Mouse (Mus musculus): ENCODE results near the gene Sh3bp1.
"Not testable (repeated sequence)": the region's sequence is repeated elsewhere in the genome, so short reads cannot be mapped to it uniquely, and the experiment has no call there.

Sh3bp1 gene

DNA sequence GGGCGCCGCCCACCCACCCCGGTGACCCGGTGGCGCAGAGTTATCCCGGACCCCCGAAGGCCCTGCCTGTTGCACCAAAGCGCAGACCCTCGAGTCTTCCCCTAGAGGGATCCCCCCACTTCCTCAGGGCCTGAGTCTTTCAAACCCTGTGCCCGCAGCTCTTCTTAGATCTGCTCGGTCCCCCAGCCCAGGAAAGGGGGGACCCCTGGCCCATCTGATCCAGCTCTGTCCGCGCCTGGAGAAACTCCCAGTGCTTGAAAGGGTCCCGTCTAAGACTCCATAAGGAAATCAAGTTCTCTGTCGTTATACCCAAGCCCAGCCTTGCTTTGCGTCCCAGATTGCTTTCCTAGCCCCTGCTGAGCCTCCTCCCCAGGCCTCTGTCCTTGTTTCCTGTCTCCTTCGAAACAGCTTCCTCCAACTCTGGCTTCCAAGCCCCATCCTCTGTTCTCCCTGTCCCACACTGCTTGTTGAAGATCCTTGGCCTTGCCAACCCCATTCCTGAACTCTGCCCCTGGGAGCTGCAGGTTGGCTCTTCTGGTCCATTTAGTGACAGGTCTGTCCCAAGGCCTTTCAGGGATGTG is 21.7 kb upstream of the Sh3bp1 start:
- peak; percentile 40 for DNase-seq

DNA sequence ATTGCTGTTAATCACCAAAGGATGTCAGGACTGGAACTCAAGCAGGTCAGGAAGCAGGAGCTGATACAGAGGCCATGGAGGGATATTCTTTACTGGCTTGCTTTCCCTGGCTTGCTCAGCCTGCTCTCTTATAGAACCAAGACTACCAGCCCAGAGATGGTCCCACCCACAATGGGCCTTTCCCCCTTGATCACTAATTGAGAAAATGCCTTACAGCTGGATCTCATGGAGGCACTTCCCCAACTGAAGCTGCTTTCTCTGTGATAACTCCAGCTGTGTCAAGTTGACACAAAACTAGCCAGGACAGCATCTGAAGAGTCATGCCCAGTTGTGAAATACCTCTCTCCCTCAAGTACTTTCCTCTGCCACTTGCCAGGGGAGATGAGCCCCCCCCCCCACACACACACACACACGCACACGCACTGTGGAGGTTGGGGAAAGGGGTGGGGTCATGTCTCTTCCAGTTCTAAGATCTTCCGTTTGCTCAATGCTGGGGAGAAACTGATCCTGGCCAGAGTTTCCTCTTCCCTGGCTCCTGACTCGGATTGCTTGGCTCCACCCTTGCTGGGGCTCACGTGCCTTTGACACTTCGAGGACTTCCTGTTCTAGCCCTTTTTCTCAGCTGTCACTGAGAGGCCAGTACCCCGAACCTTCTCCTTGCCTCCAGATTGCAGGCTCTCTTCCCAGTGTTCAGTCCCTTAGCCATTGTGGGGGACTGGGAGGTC is 20.6 kb upstream of the Sh3bp1 start:
- DNase-seq, result not testable (repeated sequence)

DNA sequence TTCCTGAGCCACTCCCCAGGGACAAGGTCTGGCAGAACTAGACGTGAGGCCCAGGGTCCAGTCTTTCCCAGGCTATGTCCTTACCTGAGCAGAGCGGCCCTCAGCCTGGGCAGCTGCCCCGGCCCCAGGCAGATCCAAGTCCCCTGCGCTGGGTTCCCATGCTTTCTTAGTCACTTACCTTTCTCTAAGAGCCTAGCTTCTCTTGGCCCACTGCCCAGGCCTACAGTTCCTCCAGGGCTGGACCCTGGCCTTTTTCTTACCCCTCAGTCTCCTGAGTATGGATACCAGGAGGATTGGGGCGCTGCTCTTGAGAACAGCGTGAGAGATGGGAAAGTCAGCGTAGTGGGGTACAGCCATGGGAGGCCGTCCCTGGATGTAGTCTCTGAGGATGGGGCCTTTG is 19.1 kb upstream of the Sh3bp1 start:
- DNase-seq, result no peak

DNA sequence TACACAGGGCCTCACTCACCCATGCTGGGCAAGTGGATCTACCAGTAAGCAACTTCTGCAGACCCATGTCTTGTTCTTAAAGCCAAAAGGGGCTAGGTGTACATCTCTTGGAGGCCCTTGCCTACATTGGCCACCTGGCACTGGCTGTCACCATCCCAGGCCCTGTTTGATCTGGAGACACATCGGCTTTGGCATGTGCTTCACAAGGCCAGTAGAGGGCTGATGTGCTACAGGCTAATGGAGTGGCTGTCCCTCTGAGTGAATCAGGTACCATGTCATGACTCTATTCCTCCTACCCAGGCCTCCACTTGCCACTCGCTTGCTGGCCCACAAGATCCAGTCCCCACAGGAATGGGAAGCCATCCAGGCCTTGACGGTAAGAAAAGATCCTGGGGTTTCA is 17.7 kb upstream of the Sh3bp1 start:
- no peak for DNase-seq

DNA sequence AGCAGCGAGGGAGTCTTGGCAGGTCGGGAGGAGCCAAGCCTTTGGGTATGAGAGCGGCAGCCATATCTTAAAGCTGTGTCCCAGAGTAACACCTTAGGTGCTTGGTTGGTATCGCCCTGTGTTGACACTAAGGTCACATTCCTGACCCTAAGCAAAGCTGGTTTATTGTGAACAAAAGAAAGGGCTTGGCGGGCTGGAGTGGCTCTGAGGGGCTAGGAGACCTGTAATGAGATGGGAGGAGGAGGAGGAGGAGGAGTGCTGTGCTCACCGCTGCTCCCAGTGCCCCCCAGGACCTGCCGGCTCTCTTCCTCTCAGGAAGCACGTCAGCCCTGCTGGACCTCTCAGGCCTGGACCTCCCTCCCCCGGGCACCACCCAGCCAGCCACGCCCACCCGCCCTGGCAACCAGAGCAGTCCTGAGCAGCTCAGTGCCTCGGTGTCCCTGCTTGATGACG is 10.1 kb upstream of the Sh3bp1 start:
- DNase-seq, result no peak

GRCm38 (mm10) chr15:78892440-78892839 is 7.1 kb upstream of the Sh3bp1 start:
- no peak for DNase-seq

GRCm38 (mm10) chr15:78894726-78895125 is 4.8 kb upstream of the Sh3bp1 start:
- DNase-seq, result no peak

GRCm38 (mm10) chr15:78895741-78896140 is 3.8 kb upstream of the Sh3bp1 start:
- no peak for DNase-seq

- no peak for DNase-seq
These were observed 3.4 kb upstream of the Sh3bp1 start for GRCm38 (mm10) chr15:78896149-78896548.

- no peak for DNase-seq
These were observed 2.1 kb upstream of the Sh3bp1 start for GRCm38 (mm10) chr15:78897488-78897887.

GRCm38 (mm10) chr15:78898507-78899001 is 1.0 kb upstream of the Sh3bp1 start:
- no peak for DNase-seq

- DNase-seq, result no peak
These were observed 194 bp upstream of the Sh3bp1 start, which contains the start of gene Gm49510 for GRCm38 (mm10) chr15:78899409-78899739. Gene Gm49510 (plus strand): TSS chr15:78899667.

GRCm38 (mm10) chr15:78900585-78901421 is 1.2 kb downstream of the Sh3bp1 start:
- DNase-seq, result no peak

- no peak for DNase-seq
These were observed 1.8 kb downstream of the Sh3bp1 start for GRCm38 (mm10) chr15:78901422-78901789.

GRCm38 (mm10) chr15:78903243-78903642 is 3.7 kb downstream of the Sh3bp1 start:
- DNase-seq, result peak; percentile 86

DNA sequence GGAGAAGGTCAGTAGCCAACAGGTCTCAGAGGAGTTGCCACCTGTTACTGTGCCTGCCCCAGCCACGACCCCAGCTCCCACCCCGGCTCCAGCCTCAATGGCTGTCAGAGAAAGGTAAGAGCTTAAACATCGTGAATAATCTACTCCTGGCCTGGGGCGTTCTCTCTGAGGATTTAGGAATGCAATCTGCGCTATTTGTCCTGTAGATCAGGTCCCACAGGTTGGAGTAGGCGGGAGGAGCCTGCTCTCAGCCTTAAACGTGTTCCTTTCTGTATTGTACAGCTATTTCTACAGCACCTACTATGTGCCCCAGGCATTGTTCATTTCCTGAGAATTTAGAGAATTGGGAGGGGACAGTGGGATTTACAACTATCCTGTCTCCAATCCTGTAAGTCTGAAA is 8.8 kb downstream of the Sh3bp1 start:
- DNase-seq, result no peak

GRCm38 (mm10) chr15:78908982-78909381 is 9.4 kb downstream of the Sh3bp1 start:
- DNase-seq, result no peak

- DNase-seq, result peak; percentile 48
These were observed 12.5 kb downstream of the Sh3bp1 start for GRCm38 (mm10) chr15:78912040-78912439.

GRCm38 (mm10) chr15:78913632-78914090 is 14.1 kb downstream of the Sh3bp1 start, which contains the start of gene Pdxp:
Gene Pdxp (plus strand): TSS chr15:78913919.
- DNase-seq, result peak; percentile 95

- peak; percentile 73 for DNase-seq
These were observed 14.7 kb downstream of the Sh3bp1 start for GRCm38 (mm10) chr15:78914091-78914822.

- DNase-seq, result peak; percentile 52
These were observed 15.5 kb downstream of the Sh3bp1 start for GRCm38 (mm10) chr15:78914823-78915659.

DNA sequence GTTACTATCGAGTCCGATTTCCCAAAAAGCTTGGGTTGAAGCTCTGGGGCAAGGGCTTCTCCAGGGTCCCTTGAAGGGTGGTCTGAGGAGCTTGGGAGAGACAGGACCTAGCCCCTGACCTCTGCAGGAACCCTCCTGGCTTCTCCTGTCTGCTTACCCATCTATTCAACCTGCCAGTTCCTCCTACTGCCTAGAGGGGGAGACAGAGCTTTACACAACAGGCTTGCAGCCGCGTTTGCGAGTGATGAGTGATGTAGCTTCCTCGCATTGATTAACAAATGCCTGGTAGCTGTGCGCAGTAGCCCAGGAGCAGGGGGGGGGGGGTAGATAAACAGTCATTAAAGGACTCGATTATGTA is 16.1 kb downstream of the Sh3bp1 start:
- peak; percentile 70 for DNase-seq
